Mouse (Mus musculus): ENCODE data around the gene Igf2bp2.

DNA sequence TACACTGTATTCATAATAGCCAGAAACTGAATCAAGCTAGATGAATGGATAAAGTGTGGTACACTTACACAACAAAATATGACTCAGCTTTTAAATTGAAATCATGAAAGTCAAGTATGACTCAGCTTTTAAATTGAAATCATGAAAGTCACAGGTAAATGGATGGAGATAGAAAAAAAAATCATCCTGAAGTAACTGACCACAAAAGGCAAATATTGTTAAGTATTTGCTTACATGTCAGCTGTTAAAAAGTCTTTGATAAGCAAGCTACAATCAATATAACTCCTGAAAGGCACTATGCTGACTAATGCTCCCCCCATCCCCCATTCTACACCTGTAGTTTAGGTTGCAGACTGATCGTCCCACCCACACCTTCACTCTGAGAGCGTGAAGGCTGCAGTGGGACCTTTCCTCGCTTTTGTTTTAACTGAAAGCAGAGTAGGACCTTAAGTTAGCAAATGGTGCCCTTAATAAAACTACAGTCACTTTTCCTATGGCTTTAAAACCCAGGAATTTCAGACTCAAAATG, 71.8 kb downstream of the Igf2bp2 start:
- TF ChIP-seq CTCF (IDR thresholded peaks at IDR 0.05; ENCODE audit: low read depth, low read length) = no peak
- TF ChIP-seq POLR2A (IDR thresholded peaks at IDR 0.05; ENCODE audit: borderline replicate concordance, low read depth, low read length) = no peak

All from bone marrow macrophage, adult 2 months (primary cell).